Mouse (Mus musculus) neural tube, embryonic 13.5 days (tissue): ENCODE data around the gene Pax8. TPM values are rescaled to one million over a fixed set of nuclear protein-coding genes. Genes with fewer than 3 reads are reported as not detected.
A peak's percentile ranks its signal among the peaks of the same experiment; 100 is the strongest.

ENCODE experiments used
- ATAC-seq: fragments of 200-750 bp; cut with Nextera tagmentation; 2 replicates; pipeline ENCODE4 v1.8.0; 2017; ENCODE audit warnings: low read depth, mild to moderate bottlenecking, moderate TSS enrichment, moderate library complexity
- H3K27ac ChIP-seq: fragments of 300-500 bp; sonication (generic); replicated peaks from 2 replicates; pipeline ENCODE4 v1.5.1; 2015; ENCODE audit warnings: moderate library complexity, mild to moderate bottlenecking, inconsistent platforms
- H3K27me3 ChIP-seq: fragments of 300-500 bp; sonication (generic); 2 replicates; pipeline ENCODE4 v1.6.1; 2015; ENCODE audit warnings: mild to moderate bottlenecking, inconsistent platforms
- H3K36me3 ChIP-seq: fragments of 300-500 bp; sonication (generic); 2 replicates; pipeline ENCODE4 v1.6.1; 2015; ENCODE audit warnings: mild to moderate bottlenecking, inconsistent platforms
- H3K4me1 ChIP-seq: fragments of 300-500 bp; sonication (generic); replicated peaks from 2 replicates; pipeline ENCODE4 v1.6.1; 2015; ENCODE audit warnings: inconsistent platforms
- H3K4me2 ChIP-seq: fragments of 300-500 bp; sonication (generic); 2 replicates; pipeline ENCODE4 v1.6.1; 2015; ENCODE audit warnings: inconsistent platforms, mild to moderate bottlenecking, moderate library complexity
- H3K4me3 ChIP-seq: fragments of 300-500 bp; sonication (generic); 2 replicates; pipeline ENCODE4 v1.5.1; 2015; ENCODE audit warnings: mild to moderate bottlenecking, inconsistent platforms
- H3K9ac ChIP-seq: fragments of 300-500 bp; sonication (generic); 2 replicates; pipeline ENCODE4 v1.6.1; 2015; ENCODE audit warnings: moderate library complexity, mild to moderate bottlenecking, inconsistent platforms
- H3K9me3 ChIP-seq: fragments of 300-500 bp; sonication (generic); 2 replicates; pipeline ENCODE4 v1.6.1; 2016; ENCODE audit warnings: inconsistent platforms
- WGBS: fragments of 180-500 bp; shearing (Covaris S2); methylation state at CpG from one replicate; pipeline ENCODE4 v1.1.7; 2015; 5-methylcytosine and 5-hydroxymethylcytosine counted together
- polyA plus RNA-seq: library from polyadenylated mRNA; unstranded; fragments of >200 nt; fragmentation: Nextera tagmentation; extraction: Ambion mirVana; gene quantifications from 2 replicates; pipeline ENCODE4 v1.2.1, GENCODE M21; 2015

Gene Pax8
- polyA plus RNA-seq, 1 experiment from 2014 or later, result 53.2 TPM

DNA sequence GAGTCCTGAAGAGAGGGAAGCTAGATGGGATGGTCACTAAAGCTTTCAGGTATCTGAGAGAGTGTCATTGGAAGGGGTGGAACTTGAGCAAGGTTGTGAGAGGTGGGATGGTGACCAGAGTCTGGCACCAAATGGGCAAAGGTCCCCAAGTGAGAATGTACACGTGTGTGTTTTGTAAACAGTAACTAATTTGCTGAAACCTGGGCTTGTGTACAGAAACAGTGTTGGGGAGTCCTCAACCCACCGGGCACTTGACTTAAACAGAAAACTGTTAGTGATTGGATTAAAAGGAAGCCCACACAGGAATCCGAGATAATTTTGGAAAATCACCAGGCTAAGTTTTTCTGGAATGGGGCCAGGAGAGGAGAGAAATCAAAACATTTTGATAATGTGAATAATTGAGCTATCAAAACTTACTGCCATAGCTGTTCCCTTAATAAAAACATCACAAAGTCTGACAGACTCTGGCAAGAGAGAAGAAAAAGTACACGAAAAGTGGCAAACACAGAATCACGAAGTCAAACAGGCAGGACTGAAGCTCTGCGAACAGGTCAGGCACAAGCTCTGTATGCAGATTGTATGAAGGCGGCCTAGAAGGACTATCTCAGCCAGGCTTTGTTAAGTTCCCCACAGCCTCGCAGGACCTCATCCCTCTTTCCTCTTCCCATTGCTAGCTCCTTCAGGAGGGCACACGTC is 15.1 kb downstream of the Pax8 start:
- Histone ChIP-seq H3K9ac (no peak overlapping the region), H3K4me2 (no peak overlapping the region), H3K27ac (no peak overlapping the region), H3K4me3 (no peak overlapping the region), H3K4me1 (peaks cover 22% of the 10 kb centered on the region), H3K27me3 (peaks cover 3% of the 10 kb centered on the region; the same call in 1 of the 2 replicates), H3K36me3 (no peaks in the 10 kb centered on the region), H3K9me3 (no peaks in the 10 kb centered on the region)
- ATAC-seq, result no peak
- WGBS, result 50% methylated on average over 9 of the region's 9 CpGs

GRCm38 (mm10) chr2:24456841-24457240 is 18.6 kb downstream of the Pax8 start:
- Histone ChIP-seq H3K4me2 (no peak overlapping the region), H3K27ac (peak overlapping the region; percentile 35; the same call in 1 of the 2 replicates), H3K9me3 (no peaks in the 10 kb centered on the region), H3K27me3 (peaks cover 1% of the 10 kb centered on the region; the same call in 1 of the 2 replicates), H3K4me1 (peaks cover 41% of the 10 kb centered on the region), H3K36me3 (no peaks in the 10 kb centered on the region), H3K9ac (no peak overlapping the region), H3K4me3 (no peak overlapping the region)
- WGBS, result 88% methylated on average over 4 of the region's 4 CpGs
- ATAC-seq, result no peak

DNA sequence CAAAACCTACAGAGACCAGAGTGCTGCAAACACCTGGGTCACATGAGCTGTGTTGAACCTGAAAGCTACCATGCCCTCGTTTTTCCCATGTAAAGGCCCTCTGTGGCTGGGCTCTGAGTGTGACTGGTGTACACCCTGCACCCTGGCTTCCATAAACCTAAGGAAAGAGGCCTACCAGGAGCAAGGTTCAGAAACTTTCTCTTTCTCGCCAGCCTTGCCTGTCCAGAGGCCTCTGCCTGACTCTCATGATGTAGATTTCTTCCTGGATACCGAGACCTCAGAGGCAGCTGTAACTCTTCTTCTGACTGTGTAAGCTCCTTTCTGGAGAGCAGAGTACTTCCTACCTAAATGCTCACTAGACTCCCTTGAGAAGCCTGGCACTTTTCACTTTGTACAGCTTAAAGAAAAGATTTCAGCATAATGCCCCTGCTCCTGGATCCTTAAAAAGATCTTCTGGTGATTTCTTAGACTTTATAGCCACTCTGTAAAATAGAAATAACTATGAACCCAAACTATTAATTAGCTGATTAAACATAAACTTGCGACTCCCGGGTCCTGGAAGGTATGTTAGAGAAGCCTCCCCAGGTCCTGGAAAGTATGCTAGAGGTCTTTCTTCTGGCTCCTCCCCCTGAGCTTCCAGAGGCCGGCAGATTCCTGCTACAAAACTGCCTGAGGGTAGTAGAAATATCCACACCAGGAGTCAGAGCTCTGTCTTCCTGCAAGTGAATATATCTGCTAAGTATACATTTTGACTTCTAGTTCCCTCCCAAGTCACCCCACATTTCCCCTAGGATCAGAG is 20.1 kb downstream of the Pax8 start:
- peak; percentile 12; the same call in 1 of the 2 replicates for ATAC-seq
- peak overlapping the region; percentile 50 for H3K9ac ChIP-seq
- WGBS, result 44% methylated on average over 6 of the region's 6 CpGs

DNA sequence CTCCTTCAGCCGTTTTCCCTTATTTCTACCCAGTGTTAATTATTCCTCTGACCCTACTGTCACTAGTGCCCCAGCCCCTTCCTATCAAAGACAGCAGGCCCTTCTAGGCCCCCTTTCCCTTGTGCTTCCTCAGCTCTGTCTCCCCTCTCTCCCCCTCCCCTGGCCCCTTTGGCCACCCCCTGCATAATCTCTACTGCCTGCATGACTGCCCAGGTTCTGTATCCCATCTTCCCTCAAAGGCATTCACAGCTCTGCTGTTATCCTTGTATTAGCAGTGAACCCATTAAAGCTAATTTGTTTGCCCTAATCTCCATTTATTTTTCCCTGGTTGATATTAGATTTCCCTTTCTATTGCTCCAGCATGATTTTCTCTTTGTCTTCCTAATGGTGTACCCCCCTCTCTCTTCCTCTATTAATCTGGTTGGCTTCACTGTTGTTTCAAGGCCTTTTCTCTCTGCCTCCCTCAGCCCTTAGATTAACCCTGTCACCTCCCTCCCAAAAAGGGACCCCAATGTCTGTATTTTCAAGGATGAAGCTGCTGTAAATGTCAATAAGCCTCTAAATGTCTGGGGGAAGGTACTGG is 20.9 kb downstream of the Pax8 start:
- H3K9me3 ChIP-seq, result no peaks in the 10 kb centered on the region
- H3K9ac ChIP-seq, result peak overlapping the region; percentile 50; the same call in 1 of the 2 replicates
- no peak overlapping the region for H3K4me2 ChIP-seq
- peak; percentile 92 for ATAC-seq
- no peaks in the 10 kb centered on the region for H3K27me3 ChIP-seq
- 42% methylated on average over 1 of the region's 1 CpGs for WGBS
- H3K36me3 ChIP-seq, result no peaks in the 10 kb centered on the region
- H3K27ac ChIP-seq, result peak overlapping the region; percentile 92
- peaks cover 41% of the 10 kb centered on the region for H3K4me1 ChIP-seq
- H3K4me3 ChIP-seq, result no peak overlapping the region

More for the DNA sequence above, 20.1 kb downstream of the Pax8 start:
- Histone ChIP-seq H3K9me3 (no peaks in the 10 kb centered on the region), H3K36me3 (no peaks in the 10 kb centered on the region), H3K27ac (peak overlapping the region; percentile 92), H3K4me2 (no peak overlapping the region), H3K27me3 (no peaks in the 10 kb centered on the region), H3K4me3 (no peak overlapping the region), H3K4me1 (peaks cover 41% of the 10 kb centered on the region)

DNA sequence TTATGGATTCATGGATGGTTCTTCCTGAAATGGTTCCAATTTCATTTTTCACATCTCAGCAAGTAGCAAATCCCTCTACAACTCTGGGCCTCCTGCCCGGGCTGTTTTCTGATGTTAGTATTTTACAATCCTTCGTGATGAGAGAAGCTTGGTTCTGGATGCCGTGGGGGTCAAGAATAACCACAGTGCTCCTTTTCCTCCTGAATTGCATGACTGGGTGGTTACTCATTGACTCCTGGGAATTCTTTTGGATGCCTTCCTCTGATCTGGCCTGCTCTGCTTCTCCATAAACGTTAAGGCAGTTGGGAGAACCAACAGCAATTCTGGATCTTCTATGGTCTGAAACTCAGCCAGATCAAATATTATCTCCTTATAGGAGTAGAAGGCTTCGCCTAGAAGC is 22.2 kb downstream of the Pax8 start:
- Histone ChIP-seq H3K4me3 (no peak overlapping the region), H3K27ac (peak overlapping the region; percentile 92), H3K9me3 (no peaks in the 10 kb centered on the region), H3K4me2 (no peak overlapping the region), H3K27me3 (no peaks in the 10 kb centered on the region), H3K36me3 (no peaks in the 10 kb centered on the region), H3K9ac (no peak overlapping the region), H3K4me1 (peaks cover 38% of the 10 kb centered on the region)
- no peak for ATAC-seq
- 75% methylated on average over 5 of the region's 5 CpGs for WGBS

- no peak overlapping the region for H3K4me2 ChIP-seq
- H3K27me3 ChIP-seq, result no peaks in the 10 kb centered on the region
- no peak overlapping the region for H3K4me3 ChIP-seq
- no peaks in the 10 kb centered on the region for H3K36me3 ChIP-seq
- peaks cover 9% of the 10 kb centered on the region for H3K4me1 ChIP-seq
- 87% methylated on average over 4 of the region's 4 CpGs for WGBS
- no peak overlapping the region for H3K9ac ChIP-seq
- H3K9me3 ChIP-seq, result no peaks in the 10 kb centered on the region
- no peak overlapping the region for H3K27ac ChIP-seq
- no peak for ATAC-seq
Measured at GRCm38 (mm10) chr2:24449111-24449510, 26.3 kb downstream of the Pax8 start.

GRCm38 (mm10) chr2:24443256-24443790 is 32.1 kb downstream of the Pax8 start:
- H3K9me3 ChIP-seq, result no peaks in the 10 kb centered on the region
- ATAC-seq, result no peak
- no peak overlapping the region for H3K27ac ChIP-seq
- H3K27me3 ChIP-seq, result no peaks in the 10 kb centered on the region
- H3K4me2 ChIP-seq, result no peak overlapping the region
- 0 out of 2 replicates have a peak, but pooled peaks cover 5% of the 10 kb centered on the region for H3K4me1 ChIP-seq
- H3K4me3 ChIP-seq, result no peak overlapping the region
- H3K9ac ChIP-seq, result no peak overlapping the region
- H3K36me3 ChIP-seq, result peaks cover 4% of the 10 kb centered on the region; the same call in 1 of the 2 replicates
- 50% methylated on average over 3 of the region's 3 CpGs for WGBS

DNA sequence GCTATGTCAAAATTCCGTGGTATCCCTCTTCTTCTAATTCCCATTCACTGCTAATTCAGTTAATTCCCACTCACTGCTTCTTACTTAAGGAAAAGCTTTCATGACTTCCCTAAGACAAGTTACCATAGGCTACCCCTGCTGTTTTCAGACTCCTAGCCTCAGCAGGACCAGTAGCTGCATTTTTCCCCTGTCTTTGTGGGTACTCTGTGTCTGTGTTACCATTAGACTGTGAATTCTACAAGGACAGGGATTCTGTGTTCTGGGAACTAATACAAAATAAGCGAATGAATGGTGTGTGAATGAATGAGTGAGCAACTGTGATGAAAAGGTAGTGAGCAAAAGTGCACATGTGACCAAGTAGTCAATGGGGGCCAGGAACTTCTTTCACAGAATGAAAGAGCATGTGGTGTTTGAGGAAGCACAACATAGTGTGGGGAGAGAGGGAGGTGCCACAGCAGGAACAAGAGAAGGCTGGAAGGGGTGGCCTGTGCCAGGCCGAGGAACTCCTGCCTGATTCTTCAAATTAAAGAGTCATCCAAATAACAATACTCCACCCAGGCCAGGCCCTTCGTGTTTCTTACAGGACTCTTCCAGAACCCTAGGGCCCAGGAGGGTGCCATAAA is 33.0 kb downstream of the Pax8 start:
- Histone ChIP-seq H3K9me3 (no peaks in the 10 kb centered on the region), H3K4me1 (0 out of 2 replicates have a peak, but pooled peaks cover 5% of the 10 kb centered on the region), H3K36me3 (peaks cover 4% of the 10 kb centered on the region; the same call in 1 of the 2 replicates), H3K27ac (no peak overlapping the region), H3K4me2 (no peak overlapping the region), H3K9ac (no peak overlapping the region), H3K4me3 (no peak overlapping the region), H3K27me3 (no peaks in the 10 kb centered on the region)
- WGBS, result 44% methylated on average over 4 of the region's 4 CpGs
- no peak for ATAC-seq

DNA sequence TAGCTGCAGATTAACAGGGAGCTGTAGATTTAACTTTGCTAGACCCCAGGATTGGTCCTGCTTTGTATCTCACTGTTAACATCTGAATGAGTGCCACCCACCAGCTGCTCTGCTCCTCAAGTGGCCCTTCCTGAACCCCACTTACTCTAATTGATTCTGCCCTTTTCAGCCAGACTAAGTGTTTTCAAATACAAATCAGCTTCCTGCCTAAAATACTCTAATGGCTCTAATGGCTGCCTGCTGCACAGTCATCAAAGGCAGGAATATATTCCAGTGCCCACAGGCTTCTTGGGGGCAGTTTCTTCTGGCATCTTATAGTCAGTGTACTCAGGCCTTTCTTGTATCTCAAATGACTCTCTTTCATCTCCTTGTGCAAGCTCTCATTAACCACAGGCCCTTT is 33.5 kb downstream of the Pax8 start:
- peaks cover 4% of the 10 kb centered on the region; the same call in 1 of the 2 replicates for H3K36me3 ChIP-seq
- ATAC-seq, result no peak
- no peaks in the 10 kb centered on the region for H3K9me3 ChIP-seq
- H3K4me1 ChIP-seq, result 0 out of 2 replicates have a peak, but pooled peaks cover 5% of the 10 kb centered on the region
- no peak overlapping the region for H3K4me2 ChIP-seq
- no peaks in the 10 kb centered on the region for H3K27me3 ChIP-seq
- no peak overlapping the region for H3K9ac ChIP-seq
- H3K27ac ChIP-seq, result no peak overlapping the region
- no peak overlapping the region for H3K4me3 ChIP-seq

DNA sequence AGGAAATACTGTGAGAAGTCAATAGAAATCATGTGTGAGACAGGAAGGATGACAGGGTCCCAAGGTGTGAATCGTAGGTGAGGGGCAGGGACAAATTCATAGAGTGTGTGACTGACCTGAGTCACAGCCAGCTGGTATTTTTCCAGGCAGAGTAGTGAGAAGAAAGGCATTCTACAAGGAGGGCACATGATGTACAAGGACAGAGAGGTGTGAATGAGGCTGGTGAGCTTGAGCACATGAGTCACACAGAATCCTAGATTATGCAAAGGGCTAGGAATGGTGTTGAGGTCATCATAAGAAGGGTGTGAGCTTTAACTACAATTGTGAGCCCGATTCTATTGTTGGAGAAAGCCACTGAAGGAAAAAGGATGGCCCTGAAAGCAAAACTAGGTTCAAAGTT is 35.3 kb downstream of the Pax8 start:
- WGBS, result 89% methylated on average over 2 of the region's 2 CpGs
- H3K27ac ChIP-seq, result no peak overlapping the region

GRCm38 (mm10) chr2:24435699-24436098 is 39.7 kb downstream of the Pax8 start:
- Histone ChIP-seq H3K27ac (no peak overlapping the region), H3K36me3 (no peaks in the 10 kb centered on the region; the same call in 1 of the 2 replicates), H3K9ac (no peak overlapping the region), H3K9me3 (no peaks in the 10 kb centered on the region), H3K4me1 (no peaks in the 10 kb centered on the region), H3K4me2 (no peak overlapping the region), H3K27me3 (no peaks in the 10 kb centered on the region), H3K4me3 (no peak overlapping the region)
- no peak for ATAC-seq
- 84% methylated on average over 11 of the region's 11 CpGs for WGBS

More for the DNA sequence above, 35.3 kb downstream of the Pax8 start:
- Histone ChIP-seq H3K9me3 (no peaks in the 10 kb centered on the region), H3K36me3 (peaks cover 4% of the 10 kb centered on the region; the same call in 1 of the 2 replicates), H3K27me3 (no peaks in the 10 kb centered on the region), H3K9ac (no peak overlapping the region), H3K4me2 (no peak overlapping the region), H3K4me3 (no peak overlapping the region), H3K4me1 (0 out of 2 replicates have a peak, but pooled peaks cover 5% of the 10 kb centered on the region)
- no peak for ATAC-seq
